Mouse (Mus musculus) C2C12 (cell line): ENCODE results near the gene Uhrf1bp1. TPM values are rescaled to one million over a fixed set of nuclear protein-coding genes. Genes with fewer than 3 reads are reported as not detected.
A peak's percentile ranks its signal among the peaks of the same experiment; 100 is the strongest.

Experiments used
- H3K27me3 ChIP-seq: one replicate; pipeline ENCODE4 v1.6.1; 2011; ENCODE audit not compliant: control insufficient read depth, insufficient read depth, insufficient read length
- H3K36me3 ChIP-seq: one replicate; pipeline ENCODE4 v1.6.1; 2011; ENCODE audit not compliant: control insufficient read depth, insufficient read depth
- H3K4me3 ChIP-seq: one replicate; pipeline ENCODE4 v1.5.1; 2011; ENCODE audit warnings: mild to moderate bottlenecking, control low read depth; ENCODE audit not compliant: poor library complexity, insufficient read depth, severe bottlenecking
- H3K79me2 ChIP-seq: one replicate; pipeline ENCODE4 v1.6.1; 2011; ENCODE audit not compliant: control insufficient read depth, insufficient read depth
- H3K79me3 ChIP-seq: one replicate; pipeline ENCODE4 v1.6.1; 2011; ENCODE audit warnings: low read depth, control low read depth
- H3ac ChIP-seq: one replicate; pipeline ENCODE3; 2011; ENCODE audit warnings: low read depth; ENCODE audit not compliant: control insufficient read depth, insufficient read length
- CEBPB ChIP-seq: IDR thresholded peaks from one replicate; pipeline ENCODE4 v1.6.1; 2011; ENCODE audit warnings: low read depth, mild to moderate bottlenecking, control low read depth, moderate library complexity
- CTCF ChIP-seq: IDR thresholded peaks from one replicate; pipeline ENCODE4 v1.5.1; 2011; ENCODE audit not compliant: control insufficient read depth, insufficient read depth, insufficient read length
- FOSL1 ChIP-seq: IDR thresholded peaks from one replicate; pipeline ENCODE4 v1.8.0; 2011; ENCODE audit warnings: mild to moderate bottlenecking, low read length; ENCODE audit not compliant: poor library complexity, insufficient read depth, severe bottlenecking
- MAX ChIP-seq: IDR thresholded peaks from one replicate; pipeline ENCODE4 v1.6.1; 2011; ENCODE audit warnings: mild to moderate bottlenecking, control low read depth
- MYOD1 ChIP-seq: IDR thresholded peaks from one replicate; pipeline ENCODE4 v1.6.1; 2011; ENCODE audit warnings: low read depth; ENCODE audit not compliant: control insufficient read depth, insufficient read length
- MYOG ChIP-seq: IDR thresholded peaks from one replicate; pipeline ENCODE4 v1.6.1; 2011; ENCODE audit not compliant: control insufficient read depth, insufficient read length; ENCODE audit errors: extremely low read depth
- USF1 ChIP-seq: IDR thresholded peaks from one replicate; pipeline ENCODE4 v1.6.1; 2011; ENCODE audit warnings: low read depth, mild to moderate bottlenecking, control low read depth, moderate library complexity
- long read RNA-seq, 2 experiments: library from polyadenylated mRNA; unstranded; transcript quantifications; one replicate each; pipeline ENCODE4 v2.0.0; 2019 to 2020
- polyA plus RNA-seq: library from polyadenylated mRNA; unstranded; fragments of >200 nt; fragmentation: generic; extraction: Trizol; gene quantifications from one replicate; pipeline ENCODE4 v1.2.1, GENCODE M21; 2012; ENCODE audit warnings: missing spikeins

The Uhrf1bp1 gene
- 6.6 TPM for polyA plus RNA-seq
- long read RNA-seq, experiment 1, partial matches to known transcripts: 0 of 2 reads
- long read RNA-seq, experiment 1, other reads (novel, unspliced or antisense): 2 of 2 reads
- long read RNA-seq, experiment 2, full-length matches to known transcripts: 14 of 28 reads
- long read RNA-seq, experiment 2, partial matches to known transcripts: 8 of 28 reads
- long read RNA-seq, experiment 2, other reads (novel, unspliced or antisense): 6 of 28 reads

- no peak for TF ChIP-seq CEBPB
- TF ChIP-seq MYOG: no peak
- TF ChIP-seq USF1: no peak
- no peak for TF ChIP-seq CTCF
- TF ChIP-seq MAX: no peak
- TF ChIP-seq MYOD1: no peak
- TF ChIP-seq FOSL1: no peak
- peak within 1 kb of the TSS; percentile 65 for H3K4me3 ChIP-seq
- H3K79me3 ChIP-seq: peaks cover 12% of the 10 kb centered on the region
- H3K36me3 ChIP-seq: peaks cover 17% of the 10 kb centered on the region
- peak within 1 kb of the TSS; percentile 94 for H3ac ChIP-seq
- H3K27me3 ChIP-seq: no peaks in the 10 kb centered on the region
- H3K79me2 ChIP-seq: peaks cover 47% of the 10 kb centered on the region
Observed at GRCm38 (mm10) chr17:27856265-27856797, at the start of gene Uhrf1bp1. Uhrf1bp1 (plus strand) TSS chr17:27856441.

GRCm38 (mm10) chr17:27807542-27808078 is 48.6 kb upstream of the Uhrf1bp1 start:
- Histone ChIP-seq H3K27me3 (no peaks in the 10 kb centered on the region), H3K79me2 (peaks cover 99% of the 10 kb centered on the region), H3K36me3 (peaks cover 10% of the 10 kb centered on the region), H3K79me3 (peaks cover 95% of the 10 kb centered on the region), H3K4me3 (no peak overlapping the region), H3ac (no peak overlapping the region)
- TF ChIP-seq MAX (no peak), USF1 (no peak), CTCF (no peak), FOSL1 (no peak), CEBPB (no peak), MYOG (no peak), MYOD1 (no peak)

- Histone ChIP-seq H3ac (no peak overlapping the region), H3K27me3 (no peaks in the 10 kb centered on the region), H3K79me3 (peaks cover 89% of the 10 kb centered on the region), H3K4me3 (no peak overlapping the region), H3K36me3 (no peaks in the 10 kb centered on the region), H3K79me2 (peaks cover 99% of the 10 kb centered on the region)
- TF ChIP-seq FOSL1 (no peak), USF1 (no peak), CTCF (no peak), MYOD1 (no peak), MYOG (no peak), MAX (no peak), CEBPB (no peak)
Observed at GRCm38 (mm10) chr17:27810569-27811331, 45.5 kb upstream of the Uhrf1bp1 start.

DNA sequence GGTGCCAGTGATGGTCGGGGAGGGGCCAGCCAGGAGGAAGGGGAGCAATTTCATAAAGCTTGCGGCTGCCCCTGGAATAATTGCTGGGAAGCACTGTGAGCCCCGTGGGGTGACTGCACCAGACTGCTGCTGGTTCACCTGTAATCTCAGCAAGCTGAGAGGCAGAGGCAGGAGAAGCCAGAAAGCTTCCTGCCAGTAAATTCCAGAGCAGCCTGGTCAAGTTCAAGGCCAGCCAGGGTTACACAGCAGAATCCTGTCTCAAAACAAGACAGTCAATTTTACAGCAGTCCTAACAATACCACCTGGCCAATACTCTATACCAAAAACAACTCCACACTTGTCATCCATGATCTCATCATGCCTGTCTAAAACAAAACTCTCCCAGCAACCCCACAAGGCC is 44.3 kb upstream of the Uhrf1bp1 start:
- H3K4me3 ChIP-seq: no peak overlapping the region
- peaks cover 86% of the 10 kb centered on the region for H3K79me3 ChIP-seq
- no peaks in the 10 kb centered on the region for H3K27me3 ChIP-seq
- H3K79me2 ChIP-seq: peaks cover 99% of the 10 kb centered on the region
- no peak for TF ChIP-seq MYOD1
- no peak for TF ChIP-seq MYOG
- TF ChIP-seq CTCF: no peak
- TF ChIP-seq FOSL1: no peak
- TF ChIP-seq USF1: no peak
- no peak for TF ChIP-seq CEBPB
- no peak for TF ChIP-seq MAX
- no peaks in the 10 kb centered on the region for H3K36me3 ChIP-seq
- no peak overlapping the region for H3ac ChIP-seq

DNA sequence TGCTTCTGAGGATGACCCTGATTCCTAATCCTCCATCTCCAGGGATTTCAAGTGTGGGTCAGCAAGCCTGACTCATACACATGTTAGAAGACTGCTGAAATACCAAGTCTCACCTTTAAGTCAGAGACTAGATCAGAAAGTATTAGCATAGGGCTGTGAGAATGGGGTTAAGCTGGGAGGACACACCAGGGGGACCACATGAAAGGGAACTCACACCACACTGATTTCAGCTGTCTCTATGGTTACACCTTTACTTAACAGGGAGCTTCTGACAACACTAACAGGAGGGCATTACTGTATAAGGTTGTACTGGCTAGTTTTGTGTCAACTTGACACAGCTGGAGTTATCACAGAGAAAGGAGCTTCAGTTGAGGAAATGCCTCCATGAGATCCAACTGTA is 41.6 kb upstream of the Uhrf1bp1 start:
- H3K4me3 ChIP-seq: no peak overlapping the region
- H3K79me3 ChIP-seq: peaks cover 91% of the 10 kb centered on the region
- H3ac ChIP-seq: no peak overlapping the region

More for the DNA sequence above, 41.6 kb upstream of the Uhrf1bp1 start:
- Histone ChIP-seq H3K79me2 (peaks cover 100% of the 10 kb centered on the region), H3K27me3 (no peaks in the 10 kb centered on the region), H3K36me3 (no peaks in the 10 kb centered on the region)
- TF ChIP-seq USF1: no peak
- TF ChIP-seq MYOD1: no peak
- TF ChIP-seq CEBPB: no peak
- no peak for TF ChIP-seq FOSL1
- TF ChIP-seq MAX: no peak
- TF ChIP-seq MYOG: no peak
- no peak for TF ChIP-seq CTCF
